Mouse (Mus musculus): ENCODE data around the gene Gbp5.
A peak's percentile ranks its signal among the peaks of the same experiment; 100 is the strongest.

Gene Gbp5

GRCm38 (mm10) chr3:142493536-142494061 lies at the start of gene Gbp5:
TSS of gene Gbp5 (plus strand) at chr3:142493978.
- DNase-seq, result peak; percentile 63 to 74

GRCm38 (mm10) chr3:142454198-142454597 lies 39.6 kb upstream of the Gbp5 start:
- no peak for DNase-seq

DNA sequence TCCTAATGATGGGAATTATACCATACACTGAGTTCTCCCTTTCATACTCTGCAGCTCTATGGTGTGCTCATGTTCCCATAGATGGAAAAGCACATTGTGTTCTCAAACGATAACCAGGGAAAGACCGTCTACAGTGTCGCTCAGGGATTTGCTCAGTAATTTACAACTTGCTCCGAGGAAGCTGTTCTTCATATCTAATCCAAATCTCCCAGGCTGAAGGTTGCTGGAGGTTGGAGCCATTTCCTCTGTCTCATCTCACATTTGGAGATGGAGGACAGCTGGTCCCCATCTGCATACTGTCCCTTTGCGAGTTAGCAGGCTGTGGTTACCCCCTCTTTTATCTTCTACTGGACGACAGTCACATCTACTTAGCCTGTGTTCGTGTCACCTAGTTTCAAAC lies 34.5 kb upstream of the Gbp5 start:
- peak; percentile 49 to 54 for DNase-seq

- DNase-seq, result no peak
These were observed 30.7 kb upstream of the Gbp5 start for GRCm38 (mm10) chr3:142462764-142463751.

GRCm38 (mm10) chr3:142474349-142474983 lies 19.3 kb upstream of the Gbp5 start:
- peak in 1 of 2 experiments; percentile 35 for DNase-seq

- peak; percentile 82 for DNase-seq
These were observed 17.9 kb upstream of the Gbp5 start for GRCm38 (mm10) chr3:142475913-142476312.

DNA sequence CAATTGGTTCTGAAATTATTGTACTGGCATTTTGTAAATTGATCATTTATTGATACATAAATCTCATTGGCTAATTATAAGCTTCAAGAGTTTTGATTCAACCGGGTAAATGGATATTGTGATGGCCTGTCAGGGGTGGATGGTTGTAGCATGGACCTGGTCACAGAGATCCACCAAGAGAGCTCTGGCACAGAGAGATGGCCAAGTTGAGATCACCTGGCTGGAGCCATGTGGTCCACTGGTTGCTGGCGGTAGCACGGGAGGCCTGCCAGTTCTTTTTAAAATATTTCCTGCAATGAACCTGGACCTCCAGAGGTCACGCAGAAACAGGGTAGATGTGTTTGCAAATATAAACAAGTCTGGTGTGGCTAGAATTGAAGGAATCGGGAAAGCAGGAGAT lies 15.9 kb upstream of the Gbp5 start:
- DNase-seq, result no peak

DNA sequence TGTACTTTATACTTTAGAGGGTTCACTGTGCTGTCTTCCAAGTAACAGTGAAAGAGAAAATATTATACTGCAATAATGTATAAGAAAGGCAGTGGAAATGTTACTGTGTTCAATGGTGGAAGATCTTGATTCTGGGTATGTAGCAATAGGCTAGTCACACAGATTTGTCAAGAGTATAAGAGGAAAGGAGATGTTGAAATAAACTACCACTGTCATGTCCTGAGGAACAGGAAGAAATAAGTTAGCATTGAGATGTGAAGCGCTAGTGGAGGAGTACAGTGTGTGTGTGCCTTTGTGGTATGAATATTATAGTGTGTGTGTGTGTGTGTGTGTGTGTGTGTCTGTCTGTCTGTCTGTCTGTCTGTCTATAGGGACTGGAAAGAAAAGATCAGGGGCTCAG lies 15.4 kb upstream of the Gbp5 start:
- DNase-seq, result no peak

- peak; percentile 75 to 81 for DNase-seq
These were observed 3.3 kb upstream of the Gbp5 start for GRCm38 (mm10) chr3:142490465-142490864.

GRCm38 (mm10) chr3:142495146-142495655 lies 1.4 kb downstream of the Gbp5 start:
- DNase-seq, result no peak

DNA sequence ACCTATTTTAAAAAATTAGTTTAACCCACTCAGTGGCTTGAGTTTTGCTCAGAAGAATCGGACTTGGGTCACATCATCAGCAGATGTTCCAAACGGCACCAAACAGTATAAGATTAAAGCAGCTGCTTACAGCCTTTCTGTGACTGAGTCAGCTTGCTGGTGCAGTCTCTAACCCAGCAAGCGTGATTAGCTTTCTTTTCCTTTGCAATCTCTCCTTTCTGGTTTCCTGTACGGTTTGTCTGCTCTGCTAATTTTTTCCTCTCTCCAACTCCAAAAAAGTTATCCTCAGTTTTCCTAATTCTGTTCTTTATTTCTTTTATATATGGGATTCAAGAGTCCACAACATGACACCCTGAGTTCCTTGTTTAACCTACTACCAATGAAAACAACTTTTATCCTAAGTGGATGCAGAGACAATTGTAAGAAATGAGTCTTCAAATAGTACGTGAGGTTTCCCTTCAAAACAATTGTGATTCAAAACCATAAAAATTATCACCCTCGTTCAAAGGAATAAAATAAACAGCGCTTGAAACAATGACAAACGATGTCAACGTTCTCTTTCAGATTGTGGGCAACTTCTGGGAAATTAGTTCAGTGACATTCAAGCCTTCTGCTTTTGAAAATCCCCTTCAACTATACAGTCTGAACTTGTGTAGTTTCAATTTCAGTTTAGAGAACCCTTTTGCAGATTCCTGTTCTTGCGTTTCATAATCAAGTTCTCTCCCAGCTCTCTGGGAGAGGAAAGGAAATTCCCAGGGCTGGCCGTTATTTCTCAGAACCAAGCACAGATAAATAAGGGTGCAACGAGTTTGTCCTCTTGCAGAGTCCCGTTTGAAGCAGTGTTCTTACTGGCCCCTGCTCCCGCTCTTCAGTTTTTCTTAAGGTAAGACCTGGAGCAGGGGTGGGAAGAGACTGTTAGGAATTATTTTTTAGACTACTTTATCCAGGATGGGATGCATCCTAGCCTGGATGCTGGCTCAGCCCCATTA lies 2.6 kb downstream of the Gbp5 start:
- DNase-seq, result peak in 1 of 2 experiments; percentile 16

GRCm38 (mm10) chr3:142497123-142497841 lies 3.5 kb downstream of the Gbp5 start:
- no peak for DNase-seq

- no peak for DNase-seq
These were observed 5.2 kb downstream of the Gbp5 start for GRCm38 (mm10) chr3:142498941-142499340.

DNA sequence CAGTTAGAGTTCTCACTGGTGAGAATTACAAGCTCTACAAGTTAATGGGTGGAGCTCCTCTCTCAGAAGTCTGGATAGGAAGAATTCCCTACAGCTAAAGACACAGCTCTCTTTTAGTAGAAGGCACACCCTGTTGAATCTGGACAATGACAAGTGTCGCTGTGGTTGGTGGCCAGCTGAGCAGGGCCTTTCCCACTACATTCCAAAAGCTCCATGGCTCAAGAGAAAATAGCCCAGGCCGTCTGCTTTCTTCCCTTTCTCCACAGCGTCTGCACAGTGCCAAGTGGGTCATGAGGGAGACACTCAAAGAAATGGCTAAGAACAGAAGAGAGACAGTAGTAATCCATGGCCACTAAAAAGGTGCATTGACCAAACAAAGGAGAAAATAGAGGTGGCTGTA lies 34.3 kb downstream of the Gbp5 start:
- no peak for DNase-seq

DNA sequence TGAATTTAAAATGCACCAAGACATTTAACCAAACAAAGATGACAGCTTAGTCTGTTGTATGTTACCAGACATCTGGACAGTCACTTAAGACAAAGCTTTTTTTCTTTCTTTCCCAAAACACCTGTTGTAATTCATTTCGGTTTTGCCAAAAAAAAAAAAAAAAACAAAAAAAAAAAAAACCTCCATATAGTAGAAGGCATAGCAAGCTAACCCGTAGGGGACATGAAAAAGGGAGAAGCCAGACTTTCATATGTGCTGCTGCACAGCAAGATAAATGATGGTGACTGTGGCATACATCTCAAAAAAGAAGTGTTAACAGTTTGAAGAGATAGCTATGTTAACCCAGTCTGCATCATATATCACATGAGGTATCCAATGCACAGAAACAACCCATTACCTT lies 35.8 kb downstream of the Gbp5 start:
- DNase-seq, result no peak

DNA sequence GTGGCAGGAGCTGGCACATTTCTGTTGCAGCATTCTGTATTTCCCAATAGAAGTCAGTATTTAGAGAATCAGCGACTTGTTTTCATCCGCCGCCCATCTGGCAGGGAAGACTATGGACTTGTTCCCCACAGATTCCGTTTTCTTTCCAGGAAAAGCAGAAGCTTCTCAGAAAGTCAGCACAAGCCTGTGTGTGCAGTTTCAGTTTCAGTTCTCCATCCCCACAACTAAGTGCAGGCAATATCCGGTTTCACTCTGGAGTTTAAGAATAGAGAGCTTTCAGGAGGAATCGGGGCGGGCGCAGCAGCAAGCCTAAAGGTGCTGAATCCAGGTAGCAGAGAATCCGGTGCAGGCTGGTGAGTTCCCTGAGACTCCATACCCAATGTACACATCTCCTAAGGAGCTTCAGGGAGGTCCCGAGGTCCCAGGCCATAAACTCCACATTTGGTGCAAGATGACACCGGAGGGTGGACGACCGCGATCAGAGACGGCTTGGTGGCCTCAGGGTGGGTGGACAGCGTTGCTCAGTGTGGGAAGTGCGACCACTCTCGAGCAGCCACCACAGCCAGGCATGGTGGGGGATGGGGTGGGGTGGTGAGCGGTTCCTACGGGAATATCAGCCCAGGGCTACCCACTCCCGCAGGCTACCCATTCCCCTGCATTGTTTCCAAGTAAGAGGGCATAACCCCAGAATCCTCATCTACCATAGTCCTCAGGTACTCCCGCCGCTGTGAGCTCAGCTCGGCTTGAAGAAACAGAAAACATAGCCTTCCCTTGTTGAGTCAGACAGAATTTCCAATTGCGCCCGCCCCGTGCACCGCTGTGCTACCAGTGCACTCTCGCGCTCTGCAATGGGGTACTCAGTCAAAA lies 36.5 kb downstream of the Gbp5 start, which contains the start of gene Gbp7:
TSS of gene Gbp7 (plus strand) at position 256 of the 867 bp plus-strand sequence.
- DNase-seq, result peak; percentile 45 to 61

DNA sequence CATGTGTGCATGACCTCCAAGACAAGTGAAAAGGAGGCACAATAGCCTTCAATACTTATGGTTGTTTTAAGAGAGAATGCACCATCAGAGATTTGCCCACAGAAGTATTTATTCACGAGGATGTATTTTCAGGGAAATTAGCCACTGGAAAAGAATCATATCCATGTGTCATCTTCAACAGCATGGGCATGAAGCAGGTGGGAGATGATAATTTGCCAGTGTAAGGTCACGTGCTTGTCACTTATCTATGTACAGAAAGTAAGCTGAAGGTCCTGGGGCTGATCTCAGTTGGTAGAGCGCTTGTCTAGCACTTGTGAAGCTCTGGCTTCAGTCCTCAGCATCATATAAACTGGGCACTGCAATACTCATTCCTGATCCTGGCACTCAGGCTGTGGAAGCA lies 37.8 kb downstream of the Gbp5 start:
- DNase-seq, result no peak

GRCm38 (mm10) chr3:142533185-142533584 lies 39.4 kb downstream of the Gbp5 start:
- DNase-seq, result no peak

- DNase-seq, result no peak
These were observed 41.9 kb downstream of the Gbp5 start for GRCm38 (mm10) chr3:142535667-142536066.

DNA sequence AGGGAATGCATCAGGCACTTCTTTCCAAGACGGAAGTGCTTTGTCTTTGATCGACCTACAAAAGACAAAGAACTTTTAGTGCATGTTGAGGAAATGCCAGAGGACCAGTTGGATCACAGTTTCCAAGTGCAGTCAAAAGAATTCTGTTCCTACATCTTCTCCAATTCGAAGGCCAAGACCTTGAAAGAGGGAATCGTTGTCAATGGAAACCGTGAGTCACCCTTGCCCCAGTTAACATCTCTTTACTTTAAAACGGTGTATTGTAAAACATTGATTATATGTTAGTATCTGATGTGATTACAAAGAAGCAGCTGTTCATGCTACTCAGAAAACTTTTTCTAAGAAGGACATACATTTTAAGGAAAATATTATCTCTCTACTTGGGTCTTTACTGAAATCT lies 47.6 kb downstream of the Gbp5 start:
- DNase-seq, result no peak
